Mouse (Mus musculus) layer of hippocampus, postnatal 10 days (tissue): ENCODE results near the gene Camk2d. TPM values are rescaled to one million over a fixed set of nuclear protein-coding genes. Genes with fewer than 3 reads are reported as not detected.

ENCODE experiments used
- DNase-seq, 2 experiments: peaks; one replicate each; pipeline ENCODE4 v3.0.0; 2021; ENCODE audit warnings: low spot score in 2 of 2
- total RNA-seq, 2 experiments: library from RNA; stranded (reverse); gene quantifications; 2 replicates each; pipeline ENCODE4 v1.2.3; 2021

Gene Camk2d
- total RNA-seq, 2 experiments from 2014 or later: 67.3 to 73.7 TPM

DNA sequence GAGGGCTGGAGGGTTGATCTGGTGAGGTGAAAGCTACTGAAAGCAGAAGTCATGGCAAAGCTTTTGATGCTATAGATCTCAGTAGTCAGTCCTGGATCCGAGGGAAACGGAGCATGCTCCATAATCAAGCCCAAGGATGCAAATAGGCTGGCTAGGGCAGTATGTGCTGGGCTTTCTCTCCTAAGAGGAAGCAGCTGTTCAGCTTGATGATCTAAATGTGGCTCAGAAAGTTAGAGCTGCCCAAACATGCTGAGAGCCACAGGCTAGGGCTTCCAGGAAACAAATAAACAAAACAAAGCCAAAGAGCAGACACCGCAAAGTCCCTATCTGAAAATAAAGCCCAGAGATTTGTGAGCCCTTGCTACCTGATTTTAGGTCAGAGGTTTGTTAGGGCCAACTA, 201.7 kb downstream of the Camk2d start:
- DNase-seq: no peak

- DNase-seq: no peak
Observed at GRCm38 (mm10) chr3:126802988-126803387, 206.9 kb downstream of the Camk2d start.

DNA sequence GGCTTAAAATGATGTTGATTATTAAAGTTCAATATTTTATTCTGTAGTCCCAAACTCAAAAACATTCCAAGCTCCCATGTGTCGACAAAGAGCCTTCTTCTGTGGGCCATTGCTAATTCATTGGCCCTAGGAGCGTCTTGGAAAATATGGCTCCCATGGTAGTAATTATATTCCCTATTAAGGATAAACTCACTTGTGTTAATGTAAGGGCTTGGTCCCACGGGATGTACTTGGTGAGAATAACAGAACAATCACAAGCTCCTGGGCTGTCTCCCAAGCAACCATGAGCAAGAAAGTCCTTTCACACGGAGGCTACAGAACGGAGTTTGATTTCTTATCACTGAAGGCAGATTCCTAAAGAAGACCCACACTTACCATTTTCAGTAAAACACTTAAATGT, 208.9 kb downstream of the Camk2d start:
- no peak for DNase-seq

GRCm38 (mm10) chr3:126806145-126806544, 210.0 kb downstream of the Camk2d start:
- DNase-seq: no peak

GRCm38 (mm10) chr3:126809915-126810314, 213.8 kb downstream of the Camk2d start:
- no peak for DNase-seq

DNA sequence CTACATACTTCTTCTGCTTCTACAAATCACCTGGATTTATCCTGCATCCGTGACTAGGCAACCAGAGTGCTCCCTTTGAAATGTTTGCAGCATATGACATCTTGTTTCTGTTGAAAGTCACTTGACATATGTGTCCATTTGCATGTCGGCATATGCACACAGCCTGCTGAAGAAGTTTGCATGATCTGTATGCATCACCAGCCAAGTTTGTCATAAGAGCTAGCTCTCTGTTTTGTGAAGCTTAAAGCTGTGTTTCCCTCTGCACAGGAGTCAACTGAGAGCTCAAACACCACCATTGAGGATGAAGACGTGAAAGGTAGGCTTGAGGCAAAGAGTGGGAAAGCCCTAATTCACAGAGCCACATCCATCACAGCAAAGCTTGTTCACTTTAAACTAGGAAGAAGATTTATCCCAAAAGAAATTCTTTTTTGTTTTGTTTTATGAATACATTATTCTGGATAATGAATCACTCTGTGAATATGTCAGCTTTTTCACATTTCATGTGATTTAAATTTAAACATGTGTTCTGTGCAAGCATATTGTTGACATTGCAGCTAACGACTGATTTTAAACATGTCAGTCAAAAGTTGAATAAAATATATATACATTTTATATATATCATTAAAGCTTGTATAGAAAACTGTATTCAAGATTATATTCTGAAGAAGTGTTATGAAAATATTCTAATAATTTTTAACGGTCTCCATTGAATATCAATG, 214.4 kb downstream of the Camk2d start:
- DNase-seq: no peak

DNA sequence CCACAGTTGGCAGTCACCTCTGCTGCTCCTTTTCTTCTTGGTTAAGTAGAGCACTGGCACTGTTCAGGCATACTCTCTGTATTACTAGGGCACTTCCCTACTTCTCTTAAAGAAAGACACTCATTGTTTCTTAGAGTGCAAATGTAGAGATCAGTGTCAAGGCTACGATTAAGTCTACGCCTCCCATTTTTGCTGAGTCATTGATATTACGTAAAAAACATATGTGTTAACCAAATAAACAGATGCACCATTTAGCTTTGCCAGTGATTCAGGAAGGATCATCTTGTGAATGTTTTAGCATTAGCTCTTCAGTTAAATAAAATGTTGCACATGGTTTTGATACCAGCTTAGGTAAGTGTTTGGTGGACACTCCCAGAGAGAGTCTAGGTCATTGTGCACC, 215.5 kb downstream of the Camk2d start:
- DNase-seq: no peak

DNA sequence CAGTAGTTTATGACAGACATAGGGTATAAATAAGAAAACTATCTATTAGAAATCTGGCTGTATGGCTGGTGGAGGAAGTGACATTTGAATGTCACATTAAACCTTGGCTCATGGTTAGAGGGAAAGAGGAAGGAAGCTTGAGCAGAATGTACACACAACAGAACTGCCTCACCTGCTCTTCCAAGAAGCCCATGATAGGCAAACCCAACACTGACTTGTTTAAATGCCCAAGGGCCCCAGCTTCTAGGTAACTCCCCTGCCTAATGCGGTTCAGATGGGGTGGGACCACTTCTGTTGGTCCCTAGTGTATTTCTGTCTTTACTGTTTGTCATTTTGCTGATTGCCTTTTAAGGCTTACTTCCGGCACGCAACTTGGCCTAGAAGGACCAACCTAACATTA, 226.3 kb downstream of the Camk2d start:
- no peak for DNase-seq

- no peak for DNase-seq
Observed at GRCm38 (mm10) chr3:126824930-126825329, 228.8 kb downstream of the Camk2d start.

- DNase-seq: no peak
Observed at GRCm38 (mm10) chr3:126826172-126826571, 230.1 kb downstream of the Camk2d start.

- no peak for DNase-seq
Observed at GRCm38 (mm10) chr3:126827900-126828299, 231.8 kb downstream of the Camk2d start.

GRCm38 (mm10) chr3:126829817-126830216, 233.7 kb downstream of the Camk2d start:
- DNase-seq: no peak

GRCm38 (mm10) chr3:126831418-126832138, 235.5 kb downstream of the Camk2d start:
- DNase-seq: no peak

GRCm38 (mm10) chr3:126834641-126835167, 238.6 kb downstream of the Camk2d start:
- no peak for DNase-seq

DNA sequence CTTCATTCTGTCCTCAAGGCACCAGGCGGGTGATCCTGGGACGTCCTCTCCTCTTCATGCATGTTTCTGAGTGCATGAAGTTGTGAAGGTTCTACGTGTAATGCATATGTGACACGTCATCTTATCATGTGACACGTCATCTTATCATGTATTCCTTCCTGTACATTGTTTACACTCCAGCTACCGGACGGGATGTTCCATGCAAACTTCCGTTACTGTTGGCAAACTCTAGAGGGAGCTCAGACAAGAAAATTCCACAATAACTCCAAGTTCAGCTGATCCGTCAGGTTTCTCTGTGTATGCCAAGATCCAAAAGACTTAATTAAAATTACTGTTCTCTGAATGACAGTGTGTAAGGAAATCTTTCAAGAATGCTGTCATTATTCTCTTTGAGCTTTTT, 246.7 kb downstream of the Camk2d start:
- DNase-seq: no peak

GRCm38 (mm10) chr3:126844809-126845208, 248.7 kb downstream of the Camk2d start:
- no peak for DNase-seq

DNA sequence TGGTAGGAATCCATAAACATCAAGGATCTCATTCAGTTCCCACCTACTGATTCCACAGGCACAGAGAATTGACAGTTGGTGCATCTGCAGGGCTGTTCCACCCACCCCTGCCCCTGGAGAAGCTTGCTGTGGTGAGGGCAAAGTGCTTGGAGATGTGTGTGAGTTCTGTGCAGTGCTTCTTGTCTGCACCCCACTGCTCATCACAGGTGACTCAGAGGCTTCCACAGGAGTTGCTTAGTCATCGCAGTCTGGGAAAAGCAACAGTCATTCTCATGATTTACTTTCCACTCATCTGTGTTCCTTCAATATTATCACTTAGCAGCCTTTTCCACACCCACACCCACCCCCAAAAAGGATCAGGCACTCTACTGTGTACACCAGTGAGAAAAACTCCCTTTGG, 252.0 kb downstream of the Camk2d start:
- no peak for DNase-seq

DNA sequence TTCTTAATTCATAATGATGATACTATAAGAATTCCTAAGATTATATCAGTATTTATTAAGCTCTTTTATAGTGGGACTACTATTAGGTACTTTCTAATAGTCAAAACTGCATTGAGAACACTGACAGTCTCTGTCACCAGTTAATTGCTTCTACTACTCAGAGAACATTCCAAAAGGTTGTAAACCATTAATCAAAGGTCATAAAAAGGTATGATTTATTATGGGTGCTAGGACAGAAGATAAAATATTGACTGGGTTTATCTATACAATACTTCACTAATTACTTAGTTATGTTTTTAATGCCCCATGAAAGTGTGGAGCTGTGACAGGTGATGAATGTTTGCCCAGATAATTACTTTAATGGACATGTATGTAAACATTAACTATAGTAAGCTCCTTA, 264.3 kb downstream of the Camk2d start:
- no peak for DNase-seq

DNA sequence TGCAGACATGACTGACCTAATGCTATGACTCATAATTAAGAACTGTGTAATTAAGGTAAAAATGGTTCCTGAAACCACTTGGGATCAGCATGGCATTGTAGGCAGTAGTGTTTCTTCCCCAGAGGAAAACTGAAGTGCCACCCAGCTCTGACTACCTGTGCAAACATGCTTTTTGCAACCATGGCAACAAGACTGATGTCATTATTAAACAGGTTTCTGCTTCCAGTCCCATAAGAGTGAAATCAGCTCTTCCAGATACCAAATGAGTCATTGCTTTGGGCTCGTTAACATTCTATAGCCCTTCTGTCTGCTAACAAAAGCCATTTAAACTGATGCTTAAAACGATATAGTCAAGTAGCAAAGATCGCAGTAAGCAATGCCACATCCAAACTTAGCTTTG, 273.5 kb downstream of the Camk2d start:
- DNase-seq: no peak

DNA sequence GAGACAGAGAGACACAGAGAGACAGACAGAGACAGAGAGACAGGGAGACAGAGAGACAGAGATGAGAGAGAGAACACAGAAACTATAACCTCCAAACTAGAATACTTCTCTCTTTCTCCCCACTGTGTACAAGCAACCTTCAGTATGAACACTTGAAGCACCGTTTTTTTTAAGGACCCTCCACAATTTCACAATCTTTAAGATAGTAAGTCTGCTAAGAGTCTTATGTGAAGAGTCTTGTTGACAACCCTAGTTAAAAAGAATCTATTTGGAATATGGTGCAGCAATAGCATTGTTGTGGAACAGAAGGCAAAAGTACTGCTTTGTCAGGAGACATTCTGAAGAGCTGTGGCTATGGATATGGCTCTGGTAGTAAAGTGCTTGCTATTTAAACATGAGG, 274.6 kb downstream of the Camk2d start:
- DNase-seq: no peak

GRCm38 (mm10) chr3:126878233-126878632, 282.1 kb downstream of the Camk2d start:
- DNase-seq: no peak

GRCm38 (mm10) chr3:126886090-126886489, 290.0 kb downstream of the Camk2d start:
- DNase-seq: no peak

- no peak for DNase-seq
Observed at GRCm38 (mm10) chr3:126886644-126887043, 290.5 kb downstream of the Camk2d start.
